Mouse (Mus musculus) gastrocnemius, adult 2 months (tissue): ENCODE data around the gene Errfi1. TPM values are rescaled to one million over a fixed set of nuclear protein-coding genes. Genes with fewer than 3 reads are reported as not detected.

Experiments used
- DNase-seq: peaks from one replicate; pipeline ENCODE4 v3.0.0; 2022
- H3K27ac ChIP-seq: fragments of 200-600 bp; 2 replicates; pipeline ENCODE4 v1.8.1; 2022; ENCODE audit warnings: mild to moderate bottlenecking
- H3K4me3 ChIP-seq: fragments of 200-600 bp; 2 replicates; pipeline ENCODE4 v1.8.1; 2022; ENCODE audit warnings: mild to moderate bottlenecking, moderate library complexity
- CTCF ChIP-seq: fragments of 200-600 bp; IDR thresholded peaks from 2 replicates; pipeline ENCODE4 v1.8.1; 2022; ENCODE audit warnings: antibody characterized with exemption, mild to moderate bottlenecking, moderate library complexity
- intact Hi-C: fragments of 180-260 bp; cut with DNase I; formaldehyde crosslinking; loops from one replicate; pipeline ENCODE4 v1.15.1; 2025
- total RNA-seq, 2 experiments: library from RNA; stranded (reverse); gene quantifications; 2 replicates each; pipeline ENCODE4 v1.2.3; 2021

Errfi1 gene
- total RNA-seq, 2 experiments from 2014 or later = 20.7 to 50.5 TPM

DNA sequence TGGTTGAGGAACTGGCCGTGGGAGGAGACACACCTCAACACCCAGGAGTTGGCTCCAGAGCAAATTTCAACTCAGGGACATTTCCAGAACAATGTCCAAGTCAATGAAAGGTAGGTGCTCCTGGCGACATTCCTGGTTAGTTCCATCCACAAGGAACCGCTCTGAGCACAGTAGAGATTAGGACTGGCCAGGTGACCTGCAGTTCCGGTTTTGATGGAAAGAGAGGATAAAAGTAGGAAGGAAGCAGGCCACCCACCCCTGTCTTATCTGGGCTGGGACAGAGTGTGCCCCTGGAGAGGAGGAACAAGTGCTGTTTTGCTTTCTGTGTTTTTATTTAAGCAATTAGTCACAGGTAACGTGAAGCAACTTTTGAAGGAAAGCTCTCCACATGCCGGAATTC, 28.8 kb upstream of the Errfi1 start:
- Histone ChIP-seq H3K27ac (peak overlapping the region; percentile 8; the same call in 1 of the 2 replicates), H3K4me3 (no peak overlapping the region)
- no peak for DNase-seq
- no peak for TF ChIP-seq CTCF
- intact Hi-C loops = no loop called here

DNA sequence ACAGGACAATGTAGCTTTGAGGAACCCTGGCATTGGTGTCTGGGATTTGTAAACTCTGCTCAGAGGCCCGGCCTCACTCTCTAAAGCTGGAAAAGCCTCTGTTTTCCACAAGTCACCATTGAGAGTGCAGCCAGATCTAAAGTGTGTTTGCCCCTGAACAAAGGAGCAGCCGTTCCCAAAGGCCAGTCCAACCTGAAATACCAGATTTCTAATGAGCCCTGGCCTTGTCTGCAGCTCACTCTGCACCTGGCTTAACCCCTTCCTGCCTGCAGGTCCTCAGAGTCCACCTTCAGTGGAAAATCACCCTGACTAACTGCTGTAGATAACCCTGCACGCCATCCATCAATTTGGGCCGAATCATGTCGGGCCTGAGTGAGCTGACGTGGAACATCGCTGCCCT, 28.2 kb upstream of the Errfi1 start:
- H3K27ac ChIP-seq = 0 out of 2 replicates have a peak overlapping the region, but pooled peaks have one; percentile 8
- intact Hi-C loops = no loop called here
- no peak overlapping the region for H3K4me3 ChIP-seq
- no peak for DNase-seq
- no peak for TF ChIP-seq CTCF

DNA sequence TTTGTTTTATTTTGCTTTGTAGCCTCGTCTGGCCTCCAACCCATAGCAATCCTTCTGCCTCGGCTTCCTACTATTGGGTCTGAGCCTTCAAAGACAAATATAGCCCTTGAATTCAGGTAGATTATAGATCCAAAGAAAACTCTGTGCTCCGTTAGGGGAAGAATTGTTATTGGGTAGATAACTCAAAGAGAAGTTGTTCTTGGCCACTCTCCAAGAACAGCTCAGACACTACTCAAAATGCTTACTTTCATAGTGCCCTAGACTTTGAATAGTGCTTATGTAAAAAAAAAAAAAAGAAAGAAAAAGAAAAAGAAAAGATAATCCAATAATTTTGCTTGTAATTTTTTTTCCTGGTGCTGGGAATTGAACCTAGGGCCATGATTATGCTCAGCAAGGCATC, 22.4 kb upstream of the Errfi1 start:
- DNase-seq = no peak
- Histone ChIP-seq H3K4me3 (no peak overlapping the region), H3K27ac (peak overlapping the region; percentile 44)
- no peak for TF ChIP-seq CTCF
- intact Hi-C loops = no loop called here

DNA sequence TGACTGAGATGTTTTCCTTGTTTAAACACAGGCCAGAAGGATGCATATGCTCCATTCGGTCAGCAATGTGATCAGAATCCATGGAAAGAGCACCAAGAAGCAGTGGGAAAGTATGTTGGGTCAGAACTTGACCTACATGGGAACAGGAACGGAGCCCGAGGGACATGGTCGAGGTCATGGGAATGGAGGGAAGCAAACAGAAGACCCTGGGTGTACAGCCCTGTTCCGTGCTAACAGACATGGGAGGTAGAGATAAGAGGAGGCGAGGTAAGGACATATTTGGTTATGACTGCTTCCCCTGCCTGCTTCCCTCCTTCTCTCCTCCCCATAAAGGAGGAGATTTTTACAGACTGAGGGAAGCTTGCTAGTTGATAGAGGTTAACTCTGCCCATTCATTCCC, 21.8 kb upstream of the Errfi1 start:
- TF ChIP-seq CTCF = no peak
- intact Hi-C loops = no loop called here
- Histone ChIP-seq H3K27ac (peak overlapping the region; percentile 78), H3K4me3 (no peak overlapping the region)
- DNase-seq = peak; percentile 45

DNA sequence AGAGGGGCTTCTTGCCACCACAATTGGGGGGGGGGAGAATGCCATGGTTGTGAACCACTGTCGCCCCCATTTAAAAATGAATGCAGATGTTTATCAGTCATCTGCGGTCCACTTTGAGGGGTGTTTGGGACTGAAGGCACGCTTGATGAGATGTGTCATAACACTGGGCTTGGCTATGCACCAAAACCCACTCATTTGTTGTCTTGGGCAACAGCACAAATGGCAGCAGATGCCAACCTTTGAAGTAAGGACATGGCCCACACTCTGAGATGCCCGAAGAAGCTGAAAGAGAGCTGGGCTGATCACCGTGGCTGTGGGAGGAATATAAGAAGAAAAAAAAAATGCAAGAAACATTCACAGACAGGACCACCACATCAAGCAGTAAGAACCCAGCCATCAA, 18.6 kb upstream of the Errfi1 start:
- Histone ChIP-seq H3K27ac (peak overlapping the region; percentile 78), H3K4me3 (no peak overlapping the region)
- intact Hi-C loops = no loop called here
- no peak for TF ChIP-seq CTCF
- DNase-seq = no peak

DNA sequence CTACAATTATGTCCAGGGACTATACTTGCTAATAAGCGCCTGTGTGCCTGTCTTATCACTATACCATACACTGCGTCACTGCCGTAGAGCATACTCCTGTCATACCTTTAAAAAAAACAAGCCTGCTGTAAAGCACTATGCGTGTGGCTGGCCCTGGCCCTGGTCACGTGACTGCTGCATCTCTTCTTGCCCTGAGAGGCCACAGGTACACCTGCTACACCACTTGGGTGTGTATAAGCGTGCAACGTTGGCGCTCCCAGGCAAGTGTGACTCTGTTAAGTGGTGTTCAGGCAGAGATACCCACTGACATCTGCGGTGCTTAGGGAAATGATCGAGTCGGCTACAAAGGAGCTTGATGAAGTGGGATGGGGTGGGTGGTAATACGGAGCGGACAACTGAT, 17.5 kb upstream of the Errfi1 start:
- no peak for DNase-seq
- intact Hi-C loops = no loop called here
- Histone ChIP-seq H3K27ac (0 out of 2 replicates have a peak overlapping the region, but pooled peaks have one; percentile 31), H3K4me3 (no peak overlapping the region)
- no peak for TF ChIP-seq CTCF

DNA sequence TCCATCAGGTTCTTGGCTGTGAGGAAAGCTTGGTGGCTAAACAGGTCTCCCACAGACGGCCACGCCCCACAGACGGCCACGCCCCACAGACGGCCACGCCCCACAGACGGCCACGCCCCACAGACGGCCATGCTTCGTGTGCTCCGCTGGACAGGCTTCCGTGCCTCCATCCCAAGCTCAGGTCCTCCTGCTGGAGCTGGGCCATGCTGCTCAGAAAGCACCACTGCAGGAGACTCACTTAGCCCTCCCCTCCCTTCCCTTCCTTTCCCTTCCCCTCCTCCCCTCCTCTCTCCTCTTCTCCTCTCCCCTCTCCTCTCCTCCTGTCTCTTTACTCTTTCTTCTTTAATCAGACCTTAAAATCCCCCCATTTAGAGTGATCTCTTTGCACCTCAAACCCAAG, 16.8 kb upstream of the Errfi1 start:
- Histone ChIP-seq H3K4me3 (no peak overlapping the region), H3K27ac (peak overlapping the region; percentile 59; the same call in 1 of the 2 replicates)
- TF ChIP-seq CTCF = no peak
- no peak for DNase-seq
- intact Hi-C loops = no loop called here

DNA sequence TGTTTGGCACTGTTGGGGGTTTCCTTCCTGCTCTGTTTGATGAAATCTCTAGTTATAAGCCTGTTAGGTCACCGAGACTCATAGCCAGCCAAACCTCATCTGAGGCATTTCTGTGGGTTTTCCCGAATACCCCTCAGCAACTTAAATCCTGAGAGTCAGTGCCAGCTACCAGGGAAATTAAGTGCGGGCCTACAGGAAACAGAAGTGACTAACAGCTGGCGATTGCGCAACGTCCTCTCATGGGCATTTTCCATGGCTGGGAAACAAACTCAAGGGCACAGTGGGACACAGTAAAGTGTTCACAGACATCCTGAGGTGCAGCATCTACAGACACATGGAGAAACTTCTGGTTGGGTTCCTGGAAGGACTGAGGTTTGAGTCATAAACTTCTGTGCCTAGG, 16.3 kb upstream of the Errfi1 start:
- H3K27ac ChIP-seq = peak overlapping the region; percentile 59

DNA sequence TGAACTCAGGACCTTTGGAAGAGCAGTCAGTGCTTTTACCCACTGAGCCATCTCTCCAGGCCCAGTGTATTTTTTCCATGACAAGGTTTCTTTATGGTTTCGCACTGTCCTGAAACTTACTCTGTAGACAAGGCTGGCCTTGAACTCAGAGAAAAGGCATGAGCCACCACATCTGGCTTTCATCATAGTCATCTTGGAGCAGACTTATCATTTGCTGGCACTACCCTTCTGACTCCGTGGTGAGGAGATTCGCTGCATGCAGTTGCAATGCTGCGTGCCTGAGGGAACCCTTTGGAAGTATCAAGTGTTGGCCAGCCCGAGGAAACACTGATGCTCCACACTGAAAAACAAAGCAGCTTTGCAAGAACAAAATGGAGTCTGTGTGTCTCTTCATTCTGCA, 11.7 kb upstream of the Errfi1 start:
- DNase-seq = no peak
- TF ChIP-seq CTCF = no peak
- no peak overlapping the region for H3K4me3 ChIP-seq
- peak overlapping the region; percentile 10; the same call in 1 of the 2 replicates for H3K27ac ChIP-seq
- intact Hi-C loops = no loop called here

More for the DNA sequence above, 16.3 kb upstream of the Errfi1 start:
- no peak overlapping the region for H3K4me3 ChIP-seq
- TF ChIP-seq CTCF = no peak
- intact Hi-C loops = no loop called here
- peak; percentile 77 for DNase-seq

DNA sequence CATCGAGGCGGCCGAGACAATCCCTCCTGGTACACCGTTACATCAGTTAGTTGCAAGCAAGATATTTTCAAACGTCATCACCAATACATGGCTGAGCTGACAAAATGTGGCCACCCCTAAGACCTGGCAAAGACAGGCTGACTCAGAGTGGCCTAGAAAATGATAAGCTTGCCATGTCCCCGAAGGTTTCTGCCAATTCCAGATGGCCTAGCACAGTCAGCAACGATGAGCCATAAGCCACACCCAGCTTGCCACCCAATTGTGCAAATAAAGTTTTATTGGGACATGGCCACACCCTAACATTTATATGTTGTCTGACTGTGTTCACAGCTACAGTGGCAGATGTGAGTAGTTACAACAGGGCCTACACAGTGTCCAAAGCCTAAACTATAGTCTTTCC, 10.5 kb upstream of the Errfi1 start:
- no peak for TF ChIP-seq CTCF
- Histone ChIP-seq H3K27ac (peak overlapping the region; percentile 12; the same call in 1 of the 2 replicates), H3K4me3 (no peak overlapping the region)
- intact Hi-C loops = no loop called here
- DNase-seq = no peak

DNA sequence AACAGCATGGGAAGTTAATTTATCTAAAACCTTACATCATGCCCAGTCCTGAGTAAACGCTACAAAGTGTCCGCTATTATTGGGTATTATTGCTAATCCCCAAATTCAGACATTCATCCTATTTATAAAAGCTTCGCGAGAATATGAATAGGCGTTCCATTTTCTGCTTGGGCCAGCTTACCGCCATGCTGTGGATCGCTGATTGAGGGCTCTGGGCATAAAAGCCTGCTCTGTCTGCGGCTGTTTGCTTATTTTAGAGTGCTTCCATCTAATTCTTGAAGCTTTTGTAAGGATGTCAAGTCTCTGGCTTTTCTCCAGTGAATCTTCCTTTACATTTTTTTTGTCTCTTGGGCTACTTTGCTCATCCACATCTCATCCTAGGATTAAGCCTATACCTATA, 7.4 kb upstream of the Errfi1 start:
- no peak for DNase-seq
- intact Hi-C loops = no loop called here
- Histone ChIP-seq H3K4me3 (no peak overlapping the region), H3K27ac (peak overlapping the region; percentile 38; the same call in 1 of the 2 replicates)
- no peak for TF ChIP-seq CTCF

DNA sequence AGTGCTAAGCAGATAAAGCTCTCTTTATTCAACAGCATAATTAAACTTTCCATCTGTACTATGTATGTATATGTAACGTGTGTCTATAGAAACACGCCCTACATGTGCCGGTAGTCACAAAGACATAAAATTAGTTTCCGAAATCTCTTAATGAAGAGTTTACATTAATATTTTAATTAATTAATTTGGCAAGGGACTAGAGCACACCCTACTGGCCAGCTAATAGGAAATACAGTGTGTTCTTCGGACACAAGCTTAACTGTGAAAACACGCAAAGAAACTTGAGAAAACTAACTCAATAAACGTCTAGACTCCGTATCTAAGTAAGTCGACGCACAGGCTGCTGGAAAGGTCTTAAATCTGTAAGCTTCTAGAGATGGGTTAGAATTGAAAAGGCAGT, 3.8 kb upstream of the Errfi1 start:
- H3K27ac ChIP-seq = peak overlapping the region; percentile 41
- intact Hi-C loops = loop anchor here (2.0 to 5.0 kb wide), 2 partner anchors 68 to 193 kb away; no protein-coding TSS in a partner anchor
- DNase-seq = no peak

DNA sequence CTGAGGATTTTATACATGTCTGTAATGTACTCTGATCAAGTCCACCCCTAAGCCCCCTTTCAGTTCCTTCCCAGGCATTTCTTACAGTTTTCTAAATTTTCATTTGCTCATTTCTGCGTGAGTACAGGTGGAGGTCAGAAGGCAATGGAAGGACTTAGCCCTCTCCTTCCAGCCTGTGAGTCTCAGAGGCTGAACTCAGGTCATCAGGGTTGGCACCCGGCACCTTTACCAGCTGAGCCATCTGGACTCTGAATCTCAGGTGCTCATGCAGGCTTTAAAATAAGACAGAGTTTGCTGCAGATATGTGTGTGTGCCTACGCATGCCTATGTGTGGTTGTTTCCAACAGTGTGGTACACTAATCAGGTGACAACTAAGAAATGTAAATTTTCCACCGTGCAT, 2.8 kb upstream of the Errfi1 start:
- H3K27ac ChIP-seq = no peak overlapping the region
- H3K4me3 ChIP-seq = no peak overlapping the region
- DNase-seq = no peak
- intact Hi-C loops = loop anchor here (2.0 to 5.0 kb wide), 2 partner anchors 69 to 194 kb away; no protein-coding TSS in a partner anchor
- TF ChIP-seq CTCF = no peak

More for the DNA sequence above, 3.8 kb upstream of the Errfi1 start:
- H3K4me3 ChIP-seq = no peak overlapping the region
- TF ChIP-seq CTCF = peak; percentile 75

DNA sequence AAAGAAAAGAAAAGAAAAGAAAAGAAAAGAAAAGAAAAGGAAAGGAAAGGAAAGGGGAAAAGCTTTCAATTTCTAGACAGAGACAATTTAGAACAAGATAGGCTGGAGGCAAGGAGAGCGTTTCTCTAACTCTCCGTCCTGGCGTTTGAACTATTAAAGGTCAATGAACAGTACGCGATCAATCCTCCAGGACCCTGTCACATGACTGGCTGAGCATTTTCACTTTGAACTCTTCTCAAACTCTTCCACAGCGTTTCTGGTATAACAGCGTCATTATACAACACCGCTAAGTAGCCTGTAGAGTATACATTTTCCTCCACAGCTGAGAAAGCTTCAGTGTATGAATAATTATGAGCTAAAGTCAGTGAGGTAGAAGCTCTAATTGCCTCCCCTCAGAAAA, 1.7 kb upstream of the Errfi1 start:
- no peak overlapping the region for H3K4me3 ChIP-seq
- no peak for DNase-seq
- TF ChIP-seq CTCF = no peak
- peak overlapping the region; percentile 59 for H3K27ac ChIP-seq
- intact Hi-C loops = loop anchor here (5.0 kb wide), 1 partner anchor 70 kb away; no protein-coding TSS in a partner anchor

DNA sequence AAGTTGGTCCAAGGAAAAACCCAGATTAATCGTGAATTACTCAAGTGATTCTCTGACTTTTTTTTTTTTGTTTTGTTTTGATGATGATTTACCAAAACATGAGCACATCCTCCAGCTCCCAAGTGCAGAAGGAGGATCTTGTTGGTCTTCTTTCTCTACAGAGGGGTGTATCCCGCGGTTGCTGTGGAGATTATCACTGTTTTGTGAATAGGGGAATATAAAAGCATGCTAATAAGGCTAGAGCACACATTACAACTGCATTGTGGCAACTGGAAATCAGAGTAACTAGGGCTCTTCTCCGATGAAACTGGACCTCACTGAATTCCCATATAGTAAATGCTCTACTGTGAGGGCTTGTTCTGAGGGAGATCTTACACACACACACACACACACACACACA, 1.2 kb upstream of the Errfi1 start:
- intact Hi-C loops = loop anchor here (5.0 kb wide), 1 partner anchor 70 kb away; no protein-coding TSS in a partner anchor
- no peak for TF ChIP-seq CTCF
- H3K27ac ChIP-seq = peak overlapping the region; percentile 59
- no peak for DNase-seq
- H3K4me3 ChIP-seq = no peak overlapping the region
